Mouse (Mus musculus) kidney, adult 2 months (tissue): Measurements from ENCODE around the gene Ascc1. TPM values are rescaled to one million over a fixed set of nuclear protein-coding genes. Genes with fewer than 3 reads are reported as not detected.

Experiments used
- DNase-seq: peaks from one replicate; pipeline ENCODE4 v3.0.0; 2021
- H3K27ac ChIP-seq: fragments of 200-500 bp; 2 replicates; pipeline ENCODE4 v1.5.1; 2012; ENCODE audit warnings: low read depth, low read length, control low read depth, inconsistent platforms; ENCODE audit not compliant: insufficient read depth
- H3K27me3 ChIP-seq: fragments of 200-500 bp; replicated peaks from 2 replicates; pipeline ENCODE4 v1.6.1; 2012; ENCODE audit warnings: mild to moderate bottlenecking, moderate library complexity, low read length, inconsistent platforms; ENCODE audit not compliant: control insufficient read depth, insufficient read depth
- H3K36me3 ChIP-seq: fragments of 200-500 bp; 2 replicates; pipeline ENCODE4 v1.6.1; 2012; ENCODE audit warnings: mild to moderate bottlenecking, moderate library complexity, low read length, inconsistent platforms; ENCODE audit not compliant: control insufficient read depth, insufficient read depth
- H3K4me1 ChIP-seq: fragments of 200-500 bp; 2 replicates; pipeline ENCODE4 v1.6.1; 2011; ENCODE audit warnings: low read length; ENCODE audit not compliant: control insufficient read depth, insufficient read depth
- H3K4me3 ChIP-seq: fragments of 200-500 bp; 2 replicates; pipeline ENCODE4 v1.5.1; 2011; ENCODE audit warnings: mild to moderate bottlenecking, low read depth, low read length, control low read depth; ENCODE audit not compliant: insufficient read depth
- CTCF ChIP-seq: fragments of 200-500 bp; conservative IDR thresholded peaks from 2 replicates; pipeline ENCODE4 v1.5.1; 2011; ENCODE audit warnings: low read depth, mild to moderate bottlenecking, control low read depth, low read length, moderate library complexity, mixed read lengths; ENCODE audit not compliant: insufficient read depth, insufficient read length
- POLR2A ChIP-seq: fragments of 200-500 bp; IDR thresholded peaks from one replicate; pipeline ENCODE4 v1.6.1; 2011; ENCODE audit warnings: low read depth, low read length, control low read depth
- WGBS: fragments of 180-500 bp; shearing (Covaris S2); methylation state at CpG from one replicate; pipeline ENCODE4 v1.1.7; 2018; 5-methylcytosine and 5-hydroxymethylcytosine counted together
- polyA plus RNA-seq: library from polyadenylated mRNA; depleted of rRNA; stranded (reverse); fragments of >200 nt; gene quantifications from 2 replicates; pipeline ENCODE4 v1.2.3, GENCODE M21; 2012

Gene Ascc1
- polyA plus RNA-seq, 1 experiment, result 132 TPM

DNA sequence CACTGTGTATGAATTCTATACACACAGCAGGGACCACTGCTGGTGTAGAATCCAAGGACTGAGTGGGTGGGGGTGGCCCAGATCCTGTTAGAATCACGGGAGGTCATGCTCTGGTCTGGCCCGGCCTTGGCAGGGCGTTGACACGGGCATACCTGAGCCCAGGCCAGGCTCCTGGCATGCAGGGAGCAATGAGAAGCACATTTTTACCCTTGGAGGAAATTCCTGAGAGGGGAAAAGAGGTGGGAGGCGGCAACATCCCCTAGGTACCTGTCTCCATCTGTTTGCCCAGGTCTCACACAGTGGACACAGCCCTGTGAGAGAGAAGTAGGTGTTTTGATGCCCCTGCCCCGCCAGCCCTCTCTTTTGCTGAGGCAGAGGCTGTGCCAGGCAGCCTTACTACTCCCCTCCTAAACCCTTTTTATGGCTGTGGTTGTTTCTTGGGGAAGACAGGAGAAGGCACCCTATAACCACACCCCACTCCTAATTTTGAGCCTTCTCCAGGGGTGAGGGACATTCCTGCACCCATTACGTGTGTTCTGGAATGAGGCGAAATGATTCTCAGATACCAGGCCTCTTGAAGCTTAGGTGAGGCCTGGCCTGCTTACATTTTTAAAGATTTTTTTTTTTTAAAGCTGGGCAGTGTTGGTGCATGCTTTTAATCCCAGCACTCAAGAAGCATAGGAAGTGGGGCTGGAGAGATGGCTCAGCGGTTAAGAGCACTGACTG is 111.5 kb downstream of the Ascc1 start:
- Histone ChIP-seq H3K27me3 (no peaks in the 10 kb centered on the region), H3K36me3 (no peaks in the 10 kb centered on the region), H3K27ac (no peak overlapping the region), H3K4me1 (no peaks in the 10 kb centered on the region), H3K4me3 (no peak overlapping the region)
- DNase-seq, result peak; percentile 28
- TF ChIP-seq POLR2A (no peak), CTCF (no peak)
- 80% methylated on average over 9 of the region's 9 CpGs for WGBS

DNA sequence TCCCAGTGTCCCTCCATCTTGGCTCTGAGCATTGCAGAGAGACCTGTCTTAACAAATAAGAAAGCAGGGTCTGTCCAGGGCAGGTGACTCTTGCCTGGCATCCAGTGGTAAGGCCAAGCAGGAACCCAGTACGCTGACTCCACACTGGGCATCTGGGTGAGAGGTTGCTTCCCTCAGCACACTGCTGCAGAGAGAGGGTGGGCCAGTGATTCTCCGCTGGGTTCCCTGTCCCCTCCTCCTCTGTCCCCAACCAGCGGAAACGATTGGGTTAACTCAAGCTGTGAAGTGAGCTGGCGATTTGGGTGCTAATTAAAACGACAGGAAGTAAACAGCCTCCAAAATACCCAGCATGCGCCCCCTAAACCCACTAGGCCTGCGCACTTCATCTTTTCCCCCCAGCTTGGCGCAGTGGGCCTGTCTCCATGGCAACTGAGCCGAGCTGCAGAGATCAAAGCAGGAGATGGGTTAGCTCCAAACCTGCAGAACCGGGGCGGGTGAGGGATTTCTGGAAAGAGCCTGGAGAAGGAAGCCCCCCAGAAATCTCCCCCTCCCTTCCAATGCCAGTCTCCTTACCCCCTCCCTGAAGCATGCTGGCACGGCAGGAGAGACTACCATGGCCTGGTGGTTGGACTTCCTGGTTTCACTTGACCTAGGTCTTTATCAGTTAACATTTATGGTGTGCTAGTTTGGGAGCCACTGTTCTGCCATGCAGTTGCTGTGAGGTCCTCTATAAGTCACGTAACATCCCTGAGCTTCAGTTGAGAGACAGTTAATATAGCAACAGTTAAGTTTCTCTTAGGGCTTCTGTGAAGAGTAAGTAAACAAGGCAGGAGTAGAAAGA is 113.0 kb downstream of the Ascc1 start:
- DNase-seq, result no peak
- TF ChIP-seq CTCF (no peak), POLR2A (no peak)
- Histone ChIP-seq H3K36me3 (no peaks in the 10 kb centered on the region), H3K4me3 (no peak overlapping the region), H3K27me3 (no peaks in the 10 kb centered on the region), H3K27ac (no peak overlapping the region), H3K4me1 (no peaks in the 10 kb centered on the region)
- 50% methylated on average over 14 of the region's 14 CpGs for WGBS

DNA sequence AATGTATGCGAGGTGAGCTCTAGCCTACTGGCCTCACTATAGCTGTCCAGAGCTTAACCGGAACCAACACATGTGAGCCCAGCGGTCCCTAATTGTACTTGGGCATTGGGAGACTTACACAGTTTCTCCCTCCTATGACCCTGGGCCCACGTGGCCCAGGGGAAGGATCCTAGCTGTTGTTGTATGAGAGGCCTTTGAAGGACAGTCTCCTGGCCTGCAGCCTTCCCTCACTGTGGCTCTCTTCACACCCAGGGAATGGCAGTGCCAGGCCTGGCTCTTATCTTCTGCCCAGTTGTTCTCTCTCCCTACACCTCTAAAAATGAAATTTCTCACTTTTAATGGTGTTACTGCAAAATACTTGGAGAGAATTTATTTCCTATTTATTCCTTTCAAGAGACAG is 114.4 kb downstream of the Ascc1 start:
- Histone ChIP-seq H3K27ac (no peak overlapping the region), H3K27me3 (no peaks in the 10 kb centered on the region), H3K4me3 (no peak overlapping the region), H3K36me3 (no peaks in the 10 kb centered on the region), H3K4me1 (no peaks in the 10 kb centered on the region)
- peak; percentile 22 for DNase-seq
- TF ChIP-seq POLR2A (no peak), CTCF (no peak)
- 71% methylated on average over 4 of the region's 4 CpGs for WGBS

DNA sequence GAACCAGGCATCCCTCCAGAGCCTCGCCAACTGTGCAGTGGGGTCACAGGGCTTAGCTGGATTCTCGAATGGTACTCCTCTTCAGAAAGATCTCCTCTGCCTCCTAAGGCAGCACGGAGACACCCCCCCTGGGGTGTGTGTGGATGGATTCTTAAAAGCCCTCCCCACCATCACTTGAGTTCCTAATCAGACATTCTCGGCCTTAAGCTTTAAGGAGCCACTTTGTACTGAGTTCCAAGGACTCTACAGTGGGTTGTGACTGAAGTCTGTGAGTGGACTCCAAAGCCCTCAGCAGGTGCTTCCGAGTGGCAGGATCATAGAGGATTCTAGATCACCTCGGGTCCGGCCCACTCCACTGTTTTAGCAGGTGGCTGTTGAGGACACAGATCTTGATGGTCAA is 115.9 kb downstream of the Ascc1 start:
- TF ChIP-seq CTCF (no peak), POLR2A (no peak)
- no peak for DNase-seq
- Histone ChIP-seq H3K4me3 (no peak overlapping the region), H3K27me3 (no peaks in the 10 kb centered on the region), H3K4me1 (no peaks in the 10 kb centered on the region), H3K27ac (no peak overlapping the region), H3K36me3 (no peaks in the 10 kb centered on the region)
- WGBS, result 83% methylated on average over 7 of the region's 7 CpGs

DNA sequence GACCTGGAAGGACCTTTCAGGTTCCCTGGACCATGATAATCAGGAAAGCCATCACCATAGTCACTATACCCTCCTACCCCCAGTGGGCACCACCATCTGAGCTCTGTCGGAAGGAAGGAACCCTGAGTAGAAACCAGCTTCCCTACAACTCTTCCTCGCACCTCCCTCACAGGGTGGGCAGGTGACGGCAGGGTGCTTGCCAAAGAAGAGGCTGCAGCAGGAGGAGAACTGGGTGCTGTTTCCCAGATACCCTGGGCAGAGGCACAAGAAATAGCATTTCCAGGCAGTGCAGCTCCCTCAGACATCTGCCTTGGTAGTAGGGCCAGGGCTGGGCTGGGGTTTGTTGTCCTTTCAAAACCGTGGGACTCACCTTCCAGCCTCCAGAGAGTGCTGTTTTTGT is 118.0 kb downstream of the Ascc1 start:
- WGBS, result 89% methylated on average over 4 of the region's 4 CpGs
- DNase-seq, result no peak
- no peaks in the 10 kb centered on the region for H3K4me1 ChIP-seq
- H3K27ac ChIP-seq, result no peak overlapping the region
- H3K27me3 ChIP-seq, result no peaks in the 10 kb centered on the region
- H3K36me3 ChIP-seq, result no peaks in the 10 kb centered on the region
- no peak overlapping the region for H3K4me3 ChIP-seq
- TF ChIP-seq CTCF (no peak), POLR2A (no peak)

DNA sequence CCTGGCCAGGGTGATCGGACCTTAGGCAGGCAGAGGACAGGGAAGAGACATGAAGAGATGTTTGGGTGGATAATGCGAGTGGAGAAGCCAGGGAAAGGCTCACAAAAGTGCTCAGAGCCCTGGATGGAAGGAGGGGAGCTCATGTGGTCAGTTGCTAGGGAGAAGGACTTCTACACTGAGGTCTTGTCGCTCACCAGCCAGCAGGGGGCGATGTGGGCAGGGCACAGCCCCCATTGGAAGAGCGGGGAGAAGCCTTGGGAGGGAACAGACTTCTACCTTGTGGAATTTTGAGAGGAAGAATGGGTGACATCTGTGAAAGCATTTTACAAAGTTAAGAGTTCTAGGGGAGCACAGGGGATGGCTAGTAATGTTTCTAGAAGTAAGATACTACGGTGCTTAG is 121.5 kb downstream of the Ascc1 start:
- H3K4me1 ChIP-seq, result no peaks in the 10 kb centered on the region
- no peak for DNase-seq
- no peaks in the 10 kb centered on the region for H3K27me3 ChIP-seq
- no peak overlapping the region for H3K27ac ChIP-seq
- H3K4me3 ChIP-seq, result no peak overlapping the region
- no peaks in the 10 kb centered on the region for H3K36me3 ChIP-seq
- TF ChIP-seq CTCF (peak; percentile 49; the same call in 1 of the 2 replicates), POLR2A (no peak)
- 73% methylated on average over 6 of the region's 6 CpGs for WGBS
